Comparison of ENCODE assay signal across 17 mouse cellular contexts in the genomic region with DNA sequence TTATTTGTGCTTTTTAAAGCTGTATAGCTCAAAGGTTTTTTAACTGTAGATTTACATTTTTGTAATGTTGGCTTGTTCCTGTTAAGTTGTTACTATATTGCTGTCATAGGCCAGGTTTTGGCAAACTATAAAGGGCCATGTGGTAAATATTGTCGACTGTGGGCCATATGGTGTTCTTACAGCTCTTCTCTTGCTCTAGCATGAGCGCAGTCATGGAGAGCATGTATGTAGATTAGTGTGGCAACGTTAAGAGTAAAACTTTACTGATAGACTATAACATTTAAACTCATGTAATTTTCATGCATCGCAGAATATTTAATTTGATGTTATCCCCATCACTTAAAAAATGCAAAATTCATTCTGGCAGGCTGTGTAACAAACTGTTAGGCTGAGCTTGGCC.
"Had no signal": no experiment of that assay in that cellular context is flagged by ENCODE, and none has a peak within 500 bp of the region (broad histone marks: within the 10 kb centered on the region; RNA-seq: fewer than 3 reads in every experiment).

No protein-coding gene starts in this region.

- H3K27ac ChIP-seq: lung, embryonic 15.5 days; macrophage; midbrain, embryonic 13.5 days; midbrain, embryonic 15.5 days; neural tube, embryonic 12.5 days; stomach, embryonic 15.5 days; stomach, postnatal 0 days had no signal

- ATAC-seq: lung, postnatal 0 days; midbrain, embryonic 13.5 days; midbrain, embryonic 15.5 days had no signal

- H3K9me3 ChIP-seq: lung, embryonic 15.5 days; megakaryocyte, embryonic 14.5 days; midbrain, embryonic 13.5 days; midbrain, embryonic 15.5 days; neural tube, embryonic 12.5 days; stomach, embryonic 15.5 days had no signal

- H3K4me2 ChIP-seq: lung, embryonic 15.5 days; midbrain, embryonic 11.5 days; midbrain, embryonic 13.5 days; midbrain, embryonic 15.5 days; neural tube, embryonic 12.5 days; stomach, embryonic 15.5 days had no signal

- H3K27me3 ChIP-seq: lung, embryonic 15.5 days; megakaryocyte, embryonic 14.5 days; midbrain, embryonic 13.5 days; midbrain, embryonic 15.5 days; neural tube, embryonic 12.5 days; stomach, embryonic 15.5 days had no signal

- H3K9ac ChIP-seq: lung, embryonic 15.5 days; midbrain, embryonic 13.5 days; midbrain, embryonic 15.5 days; neural tube, embryonic 12.5 days; stomach, embryonic 15.5 days had no signal

- DNase-seq: lung, adult 2 months; lung, postnatal 14 days; lung, postnatal 36 days; right cerebral cortex, postnatal 14 days; thymus, adult 2 months; thymus, postnatal 25 days; thymus, postnatal 4 days had no signal

- H3K4me1 ChIP-seq: lung, embryonic 15.5 days; midbrain, embryonic 13.5 days; midbrain, embryonic 15.5 days; neural tube, embryonic 12.5 days; stomach, embryonic 15.5 days had no signal

- H3K4me3 ChIP-seq: lung, embryonic 15.5 days; megakaryocyte, embryonic 14.5 days; midbrain, embryonic 13.5 days; midbrain, embryonic 15.5 days; neural tube, embryonic 12.5 days; stomach, embryonic 15.5 days had no signal
